Mouse (Mus musculus) adrenal gland, adult 10 weeks (tissue): ENCODE measurements around the gene Coasy. TPM values are rescaled to one million over a fixed set of nuclear protein-coding genes. Genes with fewer than 3 reads are reported as not detected.

Source experiments
- polyA plus RNA-seq: library from polyadenylated mRNA; stranded (reverse); fragments of 350-450 nt; fragmentation: Illumina TruSeq; extraction: RNeasy Lipid Tissue Mini Kit (QIAGEN cat#74804); gene quantifications from one replicate; pipeline ENCODE4 v1.2.3, GENCODE M21; 2014; ENCODE audit warnings: low read depth, low replicate concordance

Coasy gene
- 5.5 TPM for polyA plus RNA-seq

GRCm38 (mm10) chr11:101082208-101083082, at the start of gene Coasy:
Gene Coasy, plus strand, starts transcription at chr11:101082565.

DNA sequence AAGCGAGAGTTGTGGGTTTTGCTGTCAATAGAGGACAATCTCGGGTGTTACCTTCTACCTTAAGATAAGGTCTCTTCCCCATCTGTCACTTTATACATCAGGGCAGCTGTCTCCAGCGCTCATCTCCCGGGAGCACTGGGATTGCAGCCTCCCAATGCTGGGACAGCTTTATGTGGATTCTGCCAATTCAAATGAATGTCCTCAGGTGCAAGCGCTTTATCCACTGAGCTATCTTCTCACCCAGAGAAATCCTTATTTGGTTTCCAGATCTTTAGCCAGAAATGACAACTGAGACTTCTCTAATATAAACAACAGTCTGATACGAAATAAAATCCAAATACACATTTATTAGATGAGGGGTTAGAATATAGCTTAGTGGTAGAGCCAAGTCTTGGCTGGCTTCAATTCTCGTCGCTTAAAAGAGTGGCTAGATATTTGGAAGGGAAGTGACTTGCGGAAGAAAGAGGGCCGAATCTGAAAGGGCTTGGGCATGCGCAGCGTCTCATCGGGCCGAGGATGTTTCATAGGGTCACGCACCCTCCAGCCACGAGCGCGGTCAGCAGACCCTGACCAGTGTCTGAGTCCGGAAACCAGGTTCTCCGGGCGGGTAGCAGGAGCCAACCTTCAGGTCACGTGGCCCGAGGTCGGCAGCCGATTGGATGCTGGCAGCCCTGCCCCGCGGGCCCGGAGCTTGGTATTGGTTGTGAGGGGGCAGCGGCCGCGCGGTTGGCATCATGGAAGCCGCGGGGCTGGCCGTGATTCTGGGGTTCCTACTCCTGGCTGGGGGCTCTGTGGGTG, 12.8 kb upstream of the Coasy start, which contains the start of gene Naglu:
Gene Naglu, plus strand, starts transcription at position 622 of the 798 bp plus-strand sequence.

GRCm38 (mm10) chr11:101078121-101078520, 4.2 kb upstream of the Coasy start, which contains the start of gene Hsd17b1:
Gene Hsd17b1, plus strand, starts transcription at chr11:101078411.

DNA sequence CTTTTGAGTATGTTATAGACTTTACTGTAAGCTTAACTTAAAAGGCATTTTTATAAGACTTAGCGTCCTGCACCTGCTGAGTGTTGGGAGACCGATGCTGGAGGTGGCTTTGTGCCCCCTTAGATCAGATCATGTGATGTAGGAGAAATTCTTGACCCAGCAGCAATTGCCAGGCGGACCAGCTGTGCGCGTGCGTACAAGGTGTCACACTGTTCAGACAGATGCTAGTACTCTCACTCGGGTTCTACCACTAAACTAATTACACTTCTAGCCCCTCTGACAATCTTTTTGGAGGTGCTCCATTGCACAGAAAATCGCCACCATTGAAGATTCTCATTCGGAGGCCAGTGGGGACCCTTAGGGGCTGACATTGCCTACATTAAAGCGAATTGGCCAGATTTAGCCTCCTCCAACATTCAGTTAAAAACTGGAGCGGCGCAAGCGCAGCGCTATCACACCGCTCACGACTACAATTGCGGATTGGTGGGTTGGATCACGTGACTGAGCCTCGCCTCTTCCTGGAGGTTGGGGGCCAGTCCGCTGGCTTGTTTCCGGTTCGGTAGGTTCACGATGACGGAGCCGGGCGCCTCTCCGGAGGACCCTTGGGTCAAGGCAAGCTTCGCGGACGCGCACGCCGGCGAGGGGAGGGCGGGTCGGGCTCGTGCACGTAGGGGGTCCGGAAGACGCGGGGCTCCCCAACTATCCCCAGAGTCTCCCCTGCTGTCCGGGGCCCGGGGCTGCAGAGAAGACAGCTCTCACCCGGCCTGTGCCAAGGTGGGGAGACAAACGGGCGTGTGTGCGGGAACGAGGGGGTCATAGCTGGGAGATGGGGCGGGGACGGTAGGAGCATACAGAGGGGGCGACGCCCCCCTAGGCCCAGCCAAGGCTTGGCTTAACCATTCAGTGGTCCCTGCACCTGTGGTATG, 4.7 kb downstream of the Coasy start, which contains the start of gene Mlx:
Gene Mlx, plus strand, starts transcription at position 522 of the 926 bp plus-strand sequence.

GRCm38 (mm10) chr11:101095314-101096024, 13.1 kb downstream of the Coasy start, which contains the start of gene Psmc3ip:
Gene Psmc3ip, minus strand, starts transcription at chr11:101095436.

DNA sequence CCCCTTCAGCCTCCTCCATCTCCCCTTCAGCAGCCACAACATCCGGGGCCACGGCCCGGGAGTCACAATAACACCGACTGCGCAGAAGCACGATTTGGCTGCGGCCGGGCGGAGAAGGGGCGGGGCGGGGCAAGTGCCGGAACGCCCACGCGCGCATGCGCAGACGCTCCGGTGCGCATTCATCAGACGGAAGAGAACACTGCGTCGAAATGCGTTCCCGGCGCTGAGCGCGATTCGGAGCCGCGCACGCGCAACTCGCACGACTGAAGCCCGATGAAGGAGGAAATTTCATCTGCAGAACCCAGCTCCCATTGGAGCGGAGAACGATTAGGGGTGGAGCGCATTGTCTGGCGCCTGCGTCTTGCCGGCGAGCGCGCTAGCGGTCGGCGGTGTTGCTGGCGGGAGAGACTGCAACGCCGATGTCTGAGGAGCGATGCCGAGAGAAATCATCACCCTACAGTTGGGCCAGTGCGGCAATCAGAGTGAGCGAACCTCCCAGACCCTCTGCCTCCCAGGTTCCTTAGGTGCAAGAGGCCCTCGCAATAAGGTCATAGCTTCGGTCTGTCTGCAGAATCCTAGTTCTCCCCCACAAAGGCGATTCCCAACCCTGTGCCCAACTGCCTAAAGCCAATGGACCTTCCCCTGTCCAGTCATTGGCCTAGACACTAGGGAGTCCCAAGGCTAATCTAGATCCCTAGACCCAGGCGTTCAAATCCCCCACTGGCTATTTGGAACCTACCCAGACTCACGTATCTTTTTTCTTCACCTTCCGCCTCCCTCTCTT, 37.6 kb downstream of the Coasy start, which contains the start of the genes Retreg3 and Tubg1:
Gene Retreg3, minus strand, starts transcription at position 133 of the 784 bp plus-strand sequence.
Gene Tubg1, plus strand, starts transcription at position 178 of the 784 bp plus-strand sequence.

Other genes starting within 250 kb of the Coasy start
- 11.6 TPM for gene Stat5b, start 231.8 kb upstream of the Coasy start, polyA plus RNA-seq
- 5.2 TPM for gene Stat5a, start 223.2 kb upstream of the Coasy start, polyA plus RNA-seq
- gene Stat3, start 143.0 kb upstream of the Coasy start, polyA plus RNA-seq: 18.6 TPM
- 126 TPM for gene Cavin1, start 111.7 kb upstream of the Coasy start, polyA plus RNA-seq
- 131 TPM for gene Atp6v0a1, start 73.1 kb upstream of the Coasy start, polyA plus RNA-seq
- gene Naglu, start 12.6 kb upstream of the Coasy start, polyA plus RNA-seq: 0.76 TPM
- gene Hsd17b1, start 4.2 kb upstream of the Coasy start, polyA plus RNA-seq: not detected
- 51.7 TPM for gene Mlx, start 4.7 kb downstream of the Coasy start, polyA plus RNA-seq
- gene Psmc3ip, start 12.9 kb downstream of the Coasy start, polyA plus RNA-seq: 4.3 TPM
- gene Retreg3, start 37.3 kb downstream of the Coasy start, polyA plus RNA-seq: 40.1 TPM
- gene Tubg1, start 37.4 kb downstream of the Coasy start, polyA plus RNA-seq: 3.0 TPM
- not detected for gene Tubg2, start 73.3 kb downstream of the Coasy start, polyA plus RNA-seq
- gene Cntnap1, start 88.0 kb downstream of the Coasy start, polyA plus RNA-seq: 0.17 TPM
- gene Plekhh3, start 88.8 kb downstream of the Coasy start, polyA plus RNA-seq: not detected
- not detected for gene Ccr10, start 92.9 kb downstream of the Coasy start, polyA plus RNA-seq
- 26.1 TPM for gene Ezh1, start 143.9 kb downstream of the Coasy start, polyA plus RNA-seq
- gene Ramp2, start 163.5 kb downstream of the Coasy start, polyA plus RNA-seq: 6.6 TPM
- 99.3 TPM for gene Vps25, start 171.1 kb downstream of the Coasy start, polyA plus RNA-seq
- gene Wnk4, start 178.0 kb downstream of the Coasy start, polyA plus RNA-seq: not detected
- gene Cntd1, start 196.4 kb downstream of the Coasy start, polyA plus RNA-seq: 0.35 TPM
- 5.0 TPM for gene Coa3, start 196.5 kb downstream of the Coasy start, polyA plus RNA-seq
- gene Becn1, start 219.7 kb downstream of the Coasy start, polyA plus RNA-seq: 112 TPM
- 268 TPM for gene Psme3, start 233.6 kb downstream of the Coasy start, polyA plus RNA-seq
- gene Aoc2, start 242.5 kb downstream of the Coasy start, polyA plus RNA-seq: not detected
- gene Aoc3, start 248.0 kb downstream of the Coasy start, polyA plus RNA-seq: 22.7 TPM